Mouse (Mus musculus): ENCODE data around the gene Ugp2. TPM values are rescaled to one million over a fixed set of nuclear protein-coding genes. Genes with fewer than 3 reads are reported as not detected.

Gene Ugp2
- 48.8 and 52.6 TPM in 2 replicates for polyA plus RNA-seq (2015; fragmentation: Nextera tagmentation; extraction: Ambion mirVana)

- peak within 1 kb of the TSS; percentile 82 for H3K9ac ChIP-seq
- peaks cover 21% of the 10 kb centered on the region for H3K4me1 ChIP-seq
- H3K4me3 ChIP-seq: peak within 1 kb of the TSS; percentile 78
- peak; percentile 99 for ATAC-seq
- peak within 1 kb of the TSS; percentile 73 for H3K27ac ChIP-seq
- no peaks in the 10 kb centered on the region for H3K27me3 ChIP-seq
- peak within 1 kb of the TSS; percentile 63 for H3K4me2 ChIP-seq
- WGBS: 5% methylated on average over 38 of the region's 38 CpGs
- H3K36me3 ChIP-seq (ENCODE audit: poor library complexity, severe bottlenecking): no peaks in the 10 kb centered on the region
- no peaks in the 10 kb centered on the region for H3K9me3 ChIP-seq (replicated peaks)
Measured at GRCm38 (mm10) chr11:21371122-21371806, at the start of gene Ugp2. Gene Ugp2, minus strand, starts transcription at chr11:21371201.

GRCm38 (mm10) chr11:21414911-21415381, 43.9 kb upstream of the Ugp2 start:
- WGBS: 73% methylated on average over 7 of the region's 7 CpGs
- H3K4me3 ChIP-seq: no peak overlapping the region

GRCm38 (mm10) chr11:21406668-21407067, 35.7 kb upstream of the Ugp2 start:
- no peaks in the 10 kb centered on the region for H3K9me3 ChIP-seq (replicated peaks)
- no peaks in the 10 kb centered on the region for H3K36me3 ChIP-seq (ENCODE audit: poor library complexity, severe bottlenecking)
- H3K27ac ChIP-seq: no peak overlapping the region
- ATAC-seq: no peak
- no peak overlapping the region for H3K9ac ChIP-seq
- no peak overlapping the region for H3K4me2 ChIP-seq
- H3K4me1 ChIP-seq: no peaks in the 10 kb centered on the region
- WGBS: 93% methylated on average over 4 of the region's 4 CpGs
- H3K4me3 ChIP-seq: no peak overlapping the region
- no peaks in the 10 kb centered on the region for H3K27me3 ChIP-seq

More at GRCm38 (mm10) chr11:21414911-21415381, 43.9 kb upstream of the Ugp2 start:
- no peaks in the 10 kb centered on the region for H3K27me3 ChIP-seq
- no peaks in the 10 kb centered on the region for H3K4me1 ChIP-seq
- no peaks in the 10 kb centered on the region for H3K36me3 ChIP-seq (ENCODE audit: poor library complexity, severe bottlenecking)
- H3K9me3 ChIP-seq (replicated peaks): no peaks in the 10 kb centered on the region
- no peak overlapping the region for H3K4me2 ChIP-seq
- H3K9ac ChIP-seq: no peak overlapping the region
- ATAC-seq: no peak
- H3K27ac ChIP-seq: no peak overlapping the region

GRCm38 (mm10) chr11:21406141-21406540, 35.1 kb upstream of the Ugp2 start:
- H3K9ac ChIP-seq: no peak overlapping the region
- H3K4me1 ChIP-seq: no peaks in the 10 kb centered on the region
- no peak overlapping the region for H3K4me3 ChIP-seq
- no peak overlapping the region for H3K4me2 ChIP-seq
- no peaks in the 10 kb centered on the region for H3K27me3 ChIP-seq
- 75% methylated on average over 1 of the region's 1 CpGs for WGBS
- H3K9me3 ChIP-seq (replicated peaks): no peaks in the 10 kb centered on the region
- no peaks in the 10 kb centered on the region for H3K36me3 ChIP-seq (ENCODE audit: poor library complexity, severe bottlenecking)
- H3K27ac ChIP-seq: no peak overlapping the region
- ATAC-seq: no peak

- Histone ChIP-seq H3K9ac (no peak overlapping the region), H3K9me3 (replicated peaks) (no peaks in the 10 kb centered on the region), H3K36me3 (ENCODE audit: poor library complexity, severe bottlenecking) (no peaks in the 10 kb centered on the region), H3K4me1 (no peaks in the 10 kb centered on the region), H3K4me2 (no peak overlapping the region), H3K27ac (no peak overlapping the region), H3K4me3 (no peak overlapping the region), H3K27me3 (no peaks in the 10 kb centered on the region)
- no peak for ATAC-seq
- 81% methylated on average over 1 of the region's 1 CpGs for WGBS
Measured at GRCm38 (mm10) chr11:21403877-21404276, 32.9 kb upstream of the Ugp2 start.

GRCm38 (mm10) chr11:21402481-21403254, 31.7 kb upstream of the Ugp2 start:
- no peaks in the 10 kb centered on the region for H3K36me3 ChIP-seq (ENCODE audit: poor library complexity, severe bottlenecking)
- no peak overlapping the region for H3K9ac ChIP-seq
- no peak overlapping the region for H3K4me3 ChIP-seq
- H3K4me1 ChIP-seq: no peaks in the 10 kb centered on the region
- no peaks in the 10 kb centered on the region for H3K9me3 ChIP-seq (replicated peaks)
- no peak overlapping the region for H3K4me2 ChIP-seq
- ATAC-seq: no peak
- no peaks in the 10 kb centered on the region for H3K27me3 ChIP-seq
- 77% methylated on average over 5 of the region's 5 CpGs for WGBS
- H3K27ac ChIP-seq: no peak overlapping the region

- no peaks in the 10 kb centered on the region for H3K36me3 ChIP-seq (ENCODE audit: poor library complexity, severe bottlenecking)
- H3K4me2 ChIP-seq: no peak overlapping the region
- WGBS: 85% methylated on average over 2 of the region's 2 CpGs
- no peak overlapping the region for H3K27ac ChIP-seq
- ATAC-seq: no peak
- H3K9ac ChIP-seq: no peak overlapping the region
- no peaks in the 10 kb centered on the region for H3K27me3 ChIP-seq
- H3K4me1 ChIP-seq: no peaks in the 10 kb centered on the region
- no peak overlapping the region for H3K4me3 ChIP-seq
- no peaks in the 10 kb centered on the region for H3K9me3 ChIP-seq (replicated peaks)
Measured at GRCm38 (mm10) chr11:21401248-21401647, 30.2 kb upstream of the Ugp2 start.

GRCm38 (mm10) chr11:21399186-21399681, 28.2 kb upstream of the Ugp2 start:
- Histone ChIP-seq H3K36me3 (ENCODE audit: poor library complexity, severe bottlenecking) (no peaks in the 10 kb centered on the region), H3K27me3 (no peaks in the 10 kb centered on the region), H3K27ac (no peak overlapping the region), H3K4me3 (no peak overlapping the region), H3K9me3 (replicated peaks) (no peaks in the 10 kb centered on the region; the same call in 1 of the 2 replicates), H3K4me2 (no peak overlapping the region), H3K4me1 (no peaks in the 10 kb centered on the region), H3K9ac (no peak overlapping the region)
- 62% methylated on average over 5 of the region's 5 CpGs for WGBS
- no peak for ATAC-seq

GRCm38 (mm10) chr11:21398464-21398863, 27.5 kb upstream of the Ugp2 start:
- no peaks in the 10 kb centered on the region; the same call in 1 of the 2 replicates for H3K9me3 ChIP-seq (replicated peaks)
- H3K27ac ChIP-seq: no peak overlapping the region
- no peaks in the 10 kb centered on the region for H3K4me1 ChIP-seq
- H3K9ac ChIP-seq: no peak overlapping the region
- no peaks in the 10 kb centered on the region for H3K27me3 ChIP-seq
- no peaks in the 10 kb centered on the region for H3K36me3 ChIP-seq (ENCODE audit: poor library complexity, severe bottlenecking)
- no peak overlapping the region for H3K4me2 ChIP-seq
- WGBS: 78% methylated on average over 7 of the region's 7 CpGs
- ATAC-seq: peak; percentile 71; the same call in 1 of the 2 replicates
- no peak overlapping the region for H3K4me3 ChIP-seq

GRCm38 (mm10) chr11:21386790-21387189, 15.8 kb upstream of the Ugp2 start:
- no peaks in the 10 kb centered on the region for H3K27me3 ChIP-seq
- no peak overlapping the region for H3K27ac ChIP-seq
- no peak overlapping the region for H3K4me3 ChIP-seq
- no peaks in the 10 kb centered on the region for H3K4me1 ChIP-seq
- WGBS: 80% methylated on average over 4 of the region's 4 CpGs
- no peak for ATAC-seq
- H3K9me3 ChIP-seq (replicated peaks): no peaks in the 10 kb centered on the region
- no peak overlapping the region for H3K9ac ChIP-seq
- H3K36me3 ChIP-seq (ENCODE audit: poor library complexity, severe bottlenecking): no peaks in the 10 kb centered on the region
- no peak overlapping the region for H3K4me2 ChIP-seq

- no peak overlapping the region for H3K27ac ChIP-seq
- no peak for ATAC-seq
- no peak overlapping the region for H3K4me2 ChIP-seq
- no peak overlapping the region for H3K9ac ChIP-seq
- 70% methylated on average over 3 of the region's 3 CpGs for WGBS
- H3K36me3 ChIP-seq (ENCODE audit: poor library complexity, severe bottlenecking): no peaks in the 10 kb centered on the region
- H3K4me1 ChIP-seq: peaks cover 12% of the 10 kb centered on the region
- no peaks in the 10 kb centered on the region for H3K27me3 ChIP-seq
- H3K9me3 ChIP-seq (replicated peaks): no peaks in the 10 kb centered on the region
- H3K4me3 ChIP-seq: no peak overlapping the region
Measured at GRCm38 (mm10) chr11:21374096-21374495, 3.1 kb upstream of the Ugp2 start.

GRCm38 (mm10) chr11:21370399-21371121, 441 bp downstream of the Ugp2 start:
- peak overlapping the region; percentile 63 for H3K4me2 ChIP-seq
- ATAC-seq: peak; percentile 94
- WGBS: 0% methylated on average over 28 of the region's 69 CpGs

More at GRCm38 (mm10) chr11:21370399-21371121, 441 bp downstream of the Ugp2 start:
- H3K4me1 ChIP-seq: peaks cover 21% of the 10 kb centered on the region
- H3K27ac ChIP-seq: peak overlapping the region; percentile 73
- H3K27me3 ChIP-seq: no peaks in the 10 kb centered on the region
- no peaks in the 10 kb centered on the region for H3K36me3 ChIP-seq (ENCODE audit: poor library complexity, severe bottlenecking)
- peak overlapping the region; percentile 78 for H3K4me3 ChIP-seq
- H3K9ac ChIP-seq: peak overlapping the region; percentile 82
- no peaks in the 10 kb centered on the region for H3K9me3 ChIP-seq (replicated peaks)

Data from forebrain, embryonic 13.5 days (tissue).